Mouse (Mus musculus) hindbrain, embryonic 14.5 days (tissue): ENCODE results near the gene Ccdc36. TPM values are rescaled to one million over a fixed set of nuclear protein-coding genes. Genes with fewer than 3 reads are reported as not detected.

Source experiments
- ATAC-seq: fragments of 200-750 bp; cut with Nextera tagmentation; 2 replicates; pipeline ENCODE4 v1.8.0; 2017; ENCODE audit warnings: moderate number of reproducible peaks, mild to moderate bottlenecking, moderate TSS enrichment, moderate library complexity; ENCODE audit not compliant: low FRiP score
- DNase-seq: peaks from one replicate; pipeline ENCODE4 v3.0.0-alpha.2; 2015; ENCODE audit warnings: low spot score
- H3K27ac ChIP-seq: fragments of 300-500 bp; sonication (generic); 2 replicates; pipeline ENCODE4 v1.5.1; 2014; ENCODE audit warnings: mild to moderate bottlenecking, moderate library complexity
- H3K27me3 ChIP-seq: fragments of 300-500 bp; sonication (generic); 2 replicates; pipeline ENCODE4 v1.6.1; 2014; ENCODE audit warnings: mild to moderate bottlenecking, low read length, mixed read lengths; ENCODE audit not compliant: control insufficient read depth, insufficient read depth
- H3K36me3 ChIP-seq: fragments of 300-500 bp; sonication (generic); replicated peaks from 2 replicates; pipeline ENCODE4 v1.6.1; 2014; ENCODE audit not compliant: control insufficient read depth, insufficient read depth
- H3K4me1 ChIP-seq: fragments of 300-500 bp; sonication (generic); replicated peaks from 2 replicates; pipeline ENCODE4 v1.6.1; 2014; ENCODE audit warnings: antibody characterized with exemption, low read length, mixed read lengths; ENCODE audit not compliant: control insufficient read depth, insufficient read depth
- H3K4me2 ChIP-seq: fragments of 300-500 bp; sonication (generic); replicated peaks from 2 replicates; pipeline ENCODE4 v1.6.1; 2014; ENCODE audit warnings: mild to moderate bottlenecking, moderate library complexity
- H3K4me3 ChIP-seq: fragments of 300-500 bp; sonication (generic); replicated peaks from 2 replicates; pipeline ENCODE4 v1.5.1; 2014; ENCODE audit warnings: mild to moderate bottlenecking, low read length
- H3K9ac ChIP-seq: fragments of 300-500 bp; sonication (generic); 2 replicates; pipeline ENCODE4 v1.6.1; 2014
- H3K9me3 ChIP-seq: fragments of 300-500 bp; sonication (generic); 2 replicates; pipeline ENCODE4 v1.6.1; 2016; ENCODE audit warnings: low read length; ENCODE audit not compliant: control insufficient read depth
- WGBS: fragments of 180-500 bp; shearing (Covaris S2); extraction: QIAGEN DNeasy Blood & Tissue Kit; methylation state at CpG from one replicate; pipeline ENCODE4 v1.1.7; 2014; 5-methylcytosine and 5-hydroxymethylcytosine counted together
- polyA plus RNA-seq: library from polyadenylated mRNA; unstranded; fragments of >200 nt; fragmentation: Nextera tagmentation; extraction: Ambion mirVana; gene quantifications from 2 replicates; pipeline ENCODE4 v1.2.1, GENCODE M21; 2014

Gene Ccdc36
- polyA plus RNA-seq, 1 experiment from 2014 or later = 1.6 TPM

DNA sequence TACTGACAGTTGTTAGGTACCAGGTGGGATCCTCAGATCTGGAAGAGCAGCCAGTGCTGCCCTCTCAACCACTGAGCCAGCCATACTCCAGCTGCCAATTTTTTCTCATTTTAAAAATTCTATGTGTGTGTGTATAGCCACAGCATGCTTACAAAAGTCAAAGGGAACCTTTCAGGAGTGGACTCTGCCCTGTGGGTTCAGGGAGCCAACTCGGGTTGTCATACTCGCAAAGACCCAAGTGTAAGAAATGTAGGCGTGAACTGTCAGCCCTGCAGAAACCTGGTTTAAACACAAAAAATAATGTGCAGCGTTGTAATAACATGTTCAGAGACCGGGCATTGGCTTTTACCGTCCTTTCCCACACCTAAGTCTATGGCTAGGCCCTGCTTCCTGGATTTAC, 34.1 kb downstream of the Ccdc36 start:
- no peak overlapping the region for H3K4me2 ChIP-seq
- no peaks in the 10 kb centered on the region for H3K4me1 ChIP-seq
- H3K36me3 ChIP-seq = peaks cover 48% of the 10 kb centered on the region

DNA sequence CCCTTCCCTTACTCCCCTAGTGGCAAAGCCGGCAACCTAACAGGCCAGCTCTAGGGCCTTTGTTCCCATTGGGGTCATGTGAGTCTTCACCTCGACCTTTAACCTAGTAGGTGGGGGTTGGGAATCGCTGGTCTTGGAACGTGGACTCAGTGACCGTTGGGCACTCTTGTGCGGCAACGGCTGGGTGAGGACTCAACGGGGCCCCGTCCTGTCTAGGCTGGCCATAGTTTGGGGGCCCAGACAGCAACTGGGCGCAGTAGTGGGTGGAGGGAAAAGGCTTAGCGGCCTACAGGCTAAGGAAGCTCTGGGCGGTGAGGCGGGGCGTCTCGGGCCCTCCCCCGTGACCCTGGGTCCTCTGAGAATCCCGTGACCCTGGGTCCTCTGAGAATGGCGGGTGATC, 35.6 kb downstream of the Ccdc36 start, which contains the start of gene 1700102P08Rik:
Gene 1700102P08Rik, plus strand, starts transcription at position 130 of the 400 bp plus-strand sequence.
- DNase-seq = no peak
- WGBS = 48% methylated on average over 18 of the region's 18 CpGs

More for the DNA sequence above, 34.1 kb downstream of the Ccdc36 start:
- H3K9me3 ChIP-seq = no peaks in the 10 kb centered on the region
- no peak overlapping the region for H3K9ac ChIP-seq
- no peak overlapping the region for H3K27ac ChIP-seq
- DNase-seq = no peak
- 97% methylated on average over 6 of the region's 6 CpGs for WGBS
- H3K27me3 ChIP-seq = no peaks in the 10 kb centered on the region
- no peak overlapping the region for H3K4me3 ChIP-seq
- ATAC-seq = no peak

DNA sequence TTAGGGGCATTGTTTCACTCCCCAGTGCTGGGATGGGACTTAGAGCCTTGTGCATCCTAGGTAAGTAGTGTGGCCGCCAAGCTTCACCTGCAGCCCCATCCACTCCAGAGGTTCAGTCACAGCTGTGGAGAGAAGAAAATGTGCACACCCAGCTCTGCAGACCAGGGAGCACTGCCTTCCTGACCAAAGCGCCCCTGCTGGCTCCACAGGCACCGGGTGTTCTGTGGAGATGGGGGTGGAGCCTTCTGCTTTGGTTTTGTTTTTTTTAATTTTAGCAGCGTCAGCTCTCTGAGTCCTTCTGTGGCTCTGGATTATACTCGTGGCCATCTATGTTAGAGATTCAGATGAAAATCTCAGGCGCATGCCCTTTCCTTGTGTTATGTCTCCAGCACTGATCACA, 39.1 kb downstream of the Ccdc36 start:
- no peaks in the 10 kb centered on the region for H3K4me1 ChIP-seq
- H3K27ac ChIP-seq = no peak overlapping the region
- ATAC-seq (no peak), DNase-seq (no peak)
- H3K9ac ChIP-seq = no peak overlapping the region
- no peak overlapping the region for H3K4me3 ChIP-seq
- no peaks in the 10 kb centered on the region for H3K9me3 ChIP-seq
- H3K4me2 ChIP-seq = no peak overlapping the region
- no peaks in the 10 kb centered on the region for H3K27me3 ChIP-seq
- H3K36me3 ChIP-seq = peaks cover 98% of the 10 kb centered on the region
- 87% methylated on average over 6 of the region's 6 CpGs for WGBS

More for the DNA sequence above, 35.6 kb downstream of the Ccdc36 start, which contains the start of gene 1700102P08Rik:
- no peak for ATAC-seq
- Histone ChIP-seq H3K9ac (no peak within 1 kb of the TSS), H3K4me1 (no peaks in the 10 kb centered on the region), H3K27me3 (no peaks in the 10 kb centered on the region), H3K4me3 (no peak within 1 kb of the TSS), H3K27ac (no peak within 1 kb of the TSS), H3K4me2 (no peak within 1 kb of the TSS), H3K9me3 (no peaks in the 10 kb centered on the region), H3K36me3 (peaks cover 64% of the 10 kb centered on the region)

DNA sequence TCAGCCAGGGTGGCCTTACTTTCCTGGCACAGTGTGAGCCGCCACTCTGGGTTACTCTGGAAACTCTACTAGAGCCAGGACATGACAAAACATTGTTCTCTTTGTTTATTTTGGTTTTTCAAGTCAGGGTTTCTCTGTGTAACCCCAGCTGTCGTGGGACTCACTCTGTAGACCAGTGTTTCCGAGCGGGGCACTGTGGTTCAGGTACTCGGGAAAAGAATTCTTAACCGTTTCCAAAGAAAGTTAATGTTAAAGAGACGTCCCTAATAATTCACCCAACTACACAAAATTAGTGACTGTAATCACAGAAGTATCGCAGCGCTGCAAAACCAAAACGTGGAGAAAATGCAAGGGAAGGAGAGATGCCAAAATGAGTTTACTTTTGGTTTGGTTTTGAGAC, 39.7 kb downstream of the Ccdc36 start:
- WGBS = 83% methylated on average over 10 of the region's 10 CpGs

DNA sequence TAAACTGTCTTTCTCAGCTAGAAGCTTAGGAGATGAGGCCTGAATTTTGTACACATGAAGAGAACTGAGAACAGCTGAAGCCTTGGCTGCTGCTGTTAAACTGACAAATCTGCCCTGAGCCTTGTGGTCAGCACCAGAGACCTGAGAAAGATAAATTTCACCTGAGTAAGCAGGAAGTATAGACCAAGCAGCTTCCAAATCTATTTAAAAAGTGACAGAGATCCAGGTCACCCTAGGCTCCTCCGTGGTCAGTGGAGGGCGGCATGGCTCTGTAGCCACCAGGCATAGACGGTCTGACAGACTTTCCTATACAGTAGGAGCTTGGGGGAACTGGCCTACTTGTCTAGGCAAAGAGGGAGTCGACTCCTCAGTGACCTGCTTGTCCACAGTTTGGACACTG, 41.5 kb downstream of the Ccdc36 start:
- no peak overlapping the region for H3K4me3 ChIP-seq
- ATAC-seq (no peak), DNase-seq (no peak)
- no peak overlapping the region for H3K4me2 ChIP-seq
- H3K9me3 ChIP-seq = no peaks in the 10 kb centered on the region
- no peaks in the 10 kb centered on the region for H3K27me3 ChIP-seq
- H3K4me1 ChIP-seq = no peaks in the 10 kb centered on the region
- 93% methylated on average over 4 of the region's 4 CpGs for WGBS
- peaks cover 99% of the 10 kb centered on the region for H3K36me3 ChIP-seq
- no peak overlapping the region for H3K9ac ChIP-seq
- H3K27ac ChIP-seq = no peak overlapping the region

More for the DNA sequence above, 39.7 kb downstream of the Ccdc36 start:
- Histone ChIP-seq H3K36me3 (peaks cover 99% of the 10 kb centered on the region), H3K9ac (no peak overlapping the region), H3K4me1 (no peaks in the 10 kb centered on the region), H3K27ac (no peak overlapping the region), H3K27me3 (no peaks in the 10 kb centered on the region), H3K4me2 (no peak overlapping the region), H3K4me3 (no peak overlapping the region), H3K9me3 (no peaks in the 10 kb centered on the region)
- DNase-seq (no peak), ATAC-seq (no peak)

DNA sequence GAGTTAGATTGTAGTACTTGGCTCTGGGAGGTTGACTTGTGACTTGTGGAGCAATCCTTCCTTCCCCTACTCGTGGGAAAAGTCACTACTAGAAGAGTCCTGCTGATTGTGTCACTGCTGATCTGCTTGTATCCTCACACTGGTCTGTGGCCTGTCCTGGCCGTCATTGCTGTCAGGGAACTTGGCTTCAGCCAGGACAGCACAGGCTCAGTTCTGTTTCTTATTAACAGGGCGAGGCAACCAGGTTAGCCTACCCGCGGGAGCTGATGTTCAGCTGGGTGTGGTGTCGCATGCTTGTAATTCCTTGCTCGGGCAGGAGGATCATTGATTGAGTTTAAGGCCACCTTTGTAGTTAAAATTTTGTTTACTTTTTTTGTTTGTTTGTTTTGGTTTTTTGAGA, 43.3 kb downstream of the Ccdc36 start:
- WGBS = 88% methylated on average over 7 of the region's 7 CpGs

DNA sequence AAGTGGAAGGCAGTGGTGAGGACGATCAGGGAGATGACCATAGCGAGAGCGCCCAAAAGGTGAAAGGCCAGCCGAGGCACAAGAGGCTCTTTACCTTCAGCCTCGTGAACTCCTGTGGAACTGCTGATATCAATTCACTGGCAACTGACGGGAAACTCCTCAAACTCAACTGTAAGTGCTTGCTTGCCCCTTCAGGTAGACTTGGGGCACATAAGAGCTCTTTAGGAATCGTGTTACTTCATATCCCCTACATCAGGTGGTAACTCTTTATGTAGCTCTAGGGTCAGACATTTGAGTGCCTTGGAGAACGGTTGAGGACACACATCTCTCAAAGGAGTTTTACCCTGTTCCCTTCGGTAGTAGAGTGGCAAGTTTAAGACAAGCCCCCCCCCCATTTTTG, 46.9 kb downstream of the Ccdc36 start:
- DNase-seq (no peak), ATAC-seq (no peak)
- no peaks in the 10 kb centered on the region for H3K4me1 ChIP-seq
- no peak overlapping the region for H3K4me2 ChIP-seq
- H3K4me3 ChIP-seq = no peak overlapping the region
- no peak overlapping the region for H3K27ac ChIP-seq
- WGBS = 96% methylated on average over 9 of the region's 9 CpGs
- H3K36me3 ChIP-seq = peaks cover 99% of the 10 kb centered on the region
- no peaks in the 10 kb centered on the region for H3K27me3 ChIP-seq
- H3K9me3 ChIP-seq = no peaks in the 10 kb centered on the region
- H3K9ac ChIP-seq = no peak overlapping the region

More for the DNA sequence above, 43.3 kb downstream of the Ccdc36 start:
- H3K36me3 ChIP-seq = peaks cover 99% of the 10 kb centered on the region
- H3K4me2 ChIP-seq = no peak overlapping the region
- H3K4me3 ChIP-seq = no peak overlapping the region
- H3K27ac ChIP-seq = no peak overlapping the region
- no peak overlapping the region for H3K9ac ChIP-seq
- DNase-seq = no peak
- no peaks in the 10 kb centered on the region for H3K9me3 ChIP-seq
- no peaks in the 10 kb centered on the region for H3K4me1 ChIP-seq
- ATAC-seq = no peak
- H3K27me3 ChIP-seq = no peaks in the 10 kb centered on the region

DNA sequence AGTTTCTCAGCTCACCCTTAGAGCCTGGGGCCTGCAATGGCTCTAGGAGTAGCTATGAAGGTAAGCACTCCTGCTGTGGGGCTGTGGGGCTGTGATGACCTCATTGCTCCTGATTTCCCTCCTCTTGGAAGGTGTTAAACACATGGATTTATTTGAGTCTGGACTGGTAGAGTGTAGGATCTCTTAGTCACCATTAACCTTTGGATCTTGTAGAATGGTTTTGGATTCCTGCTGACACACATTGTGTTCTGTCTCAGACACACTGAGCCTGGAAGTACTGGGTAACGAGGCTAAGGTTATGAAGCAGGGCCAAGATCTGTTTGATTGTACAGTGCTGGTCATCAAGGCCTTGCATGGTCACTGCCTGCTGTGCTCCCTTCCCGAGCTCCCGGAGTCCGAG, 49.0 kb downstream of the Ccdc36 start:
- no peaks in the 10 kb centered on the region for H3K9me3 ChIP-seq
- H3K9ac ChIP-seq = no peak overlapping the region
- H3K4me3 ChIP-seq = no peak overlapping the region
- H3K36me3 ChIP-seq = peaks cover 98% of the 10 kb centered on the region
- 94% methylated on average over 4 of the region's 4 CpGs for WGBS
- DNase-seq = no peak
- ATAC-seq = no peak
- no peaks in the 10 kb centered on the region for H3K4me1 ChIP-seq
- H3K27ac ChIP-seq = no peak overlapping the region
- H3K4me2 ChIP-seq = no peak overlapping the region
- H3K27me3 ChIP-seq = no peaks in the 10 kb centered on the region

DNA sequence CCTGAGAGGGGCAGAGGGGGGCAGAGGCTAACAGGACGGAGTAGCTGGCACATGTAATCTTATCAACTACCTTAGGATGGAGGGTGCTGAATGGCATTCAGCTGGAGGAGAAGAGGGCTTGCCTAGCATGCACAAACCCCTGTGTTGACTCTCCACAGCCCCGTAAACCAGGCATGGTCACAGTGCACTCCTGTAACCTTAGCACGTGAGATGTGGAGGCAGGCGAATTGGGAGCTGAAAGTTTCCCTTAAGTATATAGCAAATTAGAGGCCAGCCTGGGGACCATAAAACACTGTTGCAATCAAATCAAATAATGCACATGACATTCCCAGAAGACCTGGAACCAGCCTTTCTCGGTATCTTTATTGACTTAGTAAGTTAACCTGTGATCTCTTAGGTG, 49.5 kb downstream of the Ccdc36 start:
- Histone ChIP-seq H3K4me1 (no peaks in the 10 kb centered on the region), H3K4me2 (no peak overlapping the region), H3K4me3 (no peak overlapping the region), H3K27ac (no peak overlapping the region), H3K36me3 (peaks cover 98% of the 10 kb centered on the region), H3K9ac (no peak overlapping the region), H3K27me3 (no peaks in the 10 kb centered on the region), H3K9me3 (no peaks in the 10 kb centered on the region)
- 88% methylated on average over 5 of the region's 5 CpGs for WGBS
- ATAC-seq = no peak
- DNase-seq = no peak

DNA sequence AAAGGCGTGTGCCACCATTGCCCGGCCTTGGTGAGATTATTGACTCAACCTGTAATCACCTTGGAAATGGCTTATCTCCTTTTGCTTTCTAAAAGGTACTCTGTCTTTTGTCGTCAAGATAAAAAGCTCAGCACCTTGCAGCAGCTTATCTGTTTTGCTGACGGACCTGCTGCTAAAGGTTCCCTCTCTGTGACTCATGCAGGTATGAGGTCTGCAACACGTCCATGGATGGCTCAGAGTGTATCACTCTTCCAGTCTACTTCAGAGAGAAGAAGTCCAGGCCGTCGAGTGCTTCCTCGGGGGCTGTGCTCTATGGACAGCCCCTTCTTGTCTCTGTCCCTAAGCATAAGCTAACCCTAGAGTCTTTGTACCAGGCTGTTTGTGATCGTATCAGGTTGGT, 50.0 kb downstream of the Ccdc36 start:
- no peaks in the 10 kb centered on the region for H3K9me3 ChIP-seq
- 91% methylated on average over 9 of the region's 9 CpGs for whole genome bisulfite sequencing

More for the DNA sequence above, 50.0 kb downstream of the Ccdc36 start:
- Histone ChIP-seq H3K4me2 (no peak overlapping the region), H3K9ac (no peak overlapping the region), H3K4me3 (no peak overlapping the region), H3K36me3 (peaks cover 98% of the 10 kb centered on the region), H3K27ac (no peak overlapping the region), H3K4me1 (no peaks in the 10 kb centered on the region), H3K27me3 (no peaks in the 10 kb centered on the region)
- DNase-seq (no peak), ATAC-seq (no peak)
